Mouse (Mus musculus) embryonic facial prominence, embryonic 11.5 days (tissue): Measurements from ENCODE around the gene Cd164l2. TPM values are rescaled to one million over a fixed set of nuclear protein-coding genes. Genes with fewer than 3 reads are reported as not detected.

Experiments
- ATAC-seq: fragments of 200-750 bp; cut with Nextera tagmentation; replicated peaks from 2 replicates; pipeline ENCODE4 v1.8.0; 2017; ENCODE audit warnings: low read depth; ENCODE audit not compliant: insufficient number of reproducible peaks, low FRiP score, low TSS enrichment
- DNase-seq: peaks from one replicate; pipeline ENCODE4 v3.0.0-alpha.2; 2015; ENCODE audit warnings: low spot score
- H3K27ac ChIP-seq: fragments of 300-500 bp; sonication (generic); replicated peaks from 2 replicates; pipeline ENCODE4 v1.5.1; 2014; ENCODE audit warnings: mild to moderate bottlenecking, low read depth, low read length, control low read depth
- H3K27me3 ChIP-seq: fragments of 300-500 bp; sonication (generic); 2 replicates; pipeline ENCODE4 v1.6.1; 2014; ENCODE audit warnings: mild to moderate bottlenecking, low read length, moderate library complexity, mixed read lengths; ENCODE audit not compliant: control insufficient read depth, insufficient read depth
- H3K36me3 ChIP-seq: fragments of 300-500 bp; sonication (generic); replicated peaks from 2 replicates; pipeline ENCODE4 v1.6.1; 2014; ENCODE audit warnings: low read depth, mild to moderate bottlenecking, low read length, moderate library complexity, mixed read lengths; ENCODE audit not compliant: control insufficient read depth, insufficient read depth
- H3K4me1 ChIP-seq: fragments of 300-500 bp; sonication (generic); 2 replicates; pipeline ENCODE4 v1.6.1; 2014; ENCODE audit warnings: low read length, mixed read lengths; ENCODE audit not compliant: control insufficient read depth, insufficient read depth
- H3K4me2 ChIP-seq: fragments of 300-500 bp; sonication (generic); 2 replicates; pipeline ENCODE4 v1.6.1; 2014; ENCODE audit warnings: low read depth, mild to moderate bottlenecking, control low read depth, low read length, moderate library complexity
- H3K4me3 ChIP-seq: fragments of 300-500 bp; sonication (generic); 2 replicates; pipeline ENCODE4 v1.5.1; 2014; ENCODE audit warnings: low read depth, low read length, control low read depth
- H3K9ac ChIP-seq: fragments of 300-500 bp; sonication (generic); replicated peaks from 2 replicates; pipeline ENCODE4 v1.6.1; 2014; ENCODE audit warnings: mild to moderate bottlenecking, control low read depth, low read length
- H3K9me3 ChIP-seq: fragments of 300-500 bp; sonication (generic); replicated peaks from 2 replicates; pipeline ENCODE4 v1.6.1; 2016; ENCODE audit warnings: mild to moderate bottlenecking, low read length, inconsistent platforms, mixed read lengths; ENCODE audit not compliant: control insufficient read depth
- WGBS: fragments of 180-500 bp; shearing (Covaris S2); extraction: QIAGEN DNeasy Blood & Tissue Kit; methylation state at CpG from one replicate; pipeline ENCODE4 v1.1.7; 2014; 5-methylcytosine and 5-hydroxymethylcytosine counted together
- microRNA-seq: library from miRNA; unstranded; fragments of <30 nt; microRNA quantifications from one replicate; pipeline ENCODE4, GENCODE M21; 2016; ENCODE audit warnings: borderline number of aligned reads
- polyA plus RNA-seq: library from polyadenylated mRNA; unstranded; fragments of >200 nt; fragmentation: Nextera tagmentation; extraction: Ambion mirVana; gene quantifications from 2 replicates; pipeline ENCODE4 v1.2.1, GENCODE M21; 2014

Gene Cd164l2
- polyA plus RNA-seq, 1 experiment from 2014 or later, result 2.0 TPM

DNA sequence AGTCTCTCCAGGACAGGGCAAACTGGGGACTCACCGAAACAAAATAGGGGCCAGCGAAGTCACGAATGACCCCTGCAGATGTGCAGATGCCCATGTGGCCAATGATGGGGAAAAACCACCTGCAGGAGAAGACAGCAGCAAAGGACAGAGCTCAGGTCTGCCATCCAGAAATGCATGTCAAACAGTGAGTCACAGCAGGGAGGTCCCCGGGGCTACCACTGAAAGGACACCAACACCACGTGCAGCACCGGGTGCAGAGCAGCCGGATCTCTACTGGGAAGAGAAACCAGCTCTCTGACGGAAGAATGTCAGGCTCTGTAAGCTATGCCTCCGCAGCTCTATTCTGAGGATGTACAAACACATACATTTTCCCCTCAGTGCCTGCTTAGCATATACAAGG is 59.0 kb downstream of the Cd164l2 start:
- Histone ChIP-seq H3K4me2 (no peak overlapping the region), H3K4me1 (no peaks in the 10 kb centered on the region; the same call in 1 of the 2 replicates), H3K27me3 (no peaks in the 10 kb centered on the region), H3K9ac (no peak overlapping the region), H3K36me3 (peaks cover 20% of the 10 kb centered on the region), H3K9me3 (no peaks in the 10 kb centered on the region), H3K4me3 (no peak overlapping the region), H3K27ac (no peak overlapping the region)
- ATAC-seq (no peak), DNase-seq (no peak)
- WGBS, result 86% methylated on average over 9 of the region's 9 CpGs

Small RNAs within 50 kb of the gene (microRNA-seq; reads per million reads assigned to microRNA genes)
- gene Mir7017, result not detected

Other genes with a start within 250 kb of the Cd164l2 start
- 0.08 and 0.20 TPM in 2 replicates for gene Fgr, start 238.0 kb upstream of the Cd164l2 start, polyA plus RNA-seq
- 6.6 and 7.7 TPM in 2 replicates for gene Ahdc1, start 200.9 kb upstream of the Cd164l2 start, polyA plus RNA-seq
- gene Wasf2, start 81.6 kb upstream of the Cd164l2 start, polyA plus RNA-seq, result 66.9 and 75.9 TPM in 2 replicates
- gene Gpr3, start 405 bp downstream of the Cd164l2 start, polyA plus RNA-seq, result 0.18 and 0.48 TPM in 2 replicates
- gene Map3k6, start 28.7 kb downstream of the Cd164l2 start, polyA plus RNA-seq, result 1.8 and 1.9 TPM in 2 replicates
- gene Sytl1, start 51.0 kb downstream of the Cd164l2 start, polyA plus RNA-seq, result 1.1 and 1.2 TPM in 2 replicates
- gene Tmem222, start 65.7 kb downstream of the Cd164l2 start, polyA plus RNA-seq, result 82.0 and 87.9 TPM in 2 replicates
- gene Wdtc1, start 141.3 kb downstream of the Cd164l2 start, polyA plus RNA-seq, result 16.7 and 18.7 TPM in 2 replicates
- 4.7 and 5.6 TPM in 2 replicates for gene Slc9a1, start 157.6 kb downstream of the Cd164l2 start, polyA plus RNA-seq